Mouse (Mus musculus) common myeloid progenitor, adult 5-6 weeks (primary cell): Measurements from ENCODE around the gene Myo9a. TPM values are rescaled to one million over a fixed set of nuclear protein-coding genes. Genes with fewer than 3 reads are reported as not detected.
"Not testable (repeated sequence)": the region's sequence is repeated elsewhere in the genome, so short reads cannot be mapped to it uniquely, and the experiment has no call there.

Experiments used
- ATAC-seq: replicated peaks from 2 replicates; pipeline ENCODE4 v1.8.0; 2016; ENCODE audit warnings: low read depth, mild to moderate bottlenecking, moderate TSS enrichment, inconsistent platforms; ENCODE audit not compliant: poor library complexity, severe bottlenecking
- total RNA-seq: library from RNA; stranded (forward); fragments of 200-1000, 187-1606 nt; gene quantifications from 2 replicates; pipeline ENCODE4 v1.2.3, GENCODE M21; 2017

Gene Myo9a
- total RNA-seq, 1 experiment from 2014 or later: 19.3 TPM

GRCm38 (mm10) chr9:59749581-59750265, 973 bp upstream of the Myo9a start:
- ATAC-seq: no peak

- peak; percentile 69 for ATAC-seq
Measured at GRCm38 (mm10) chr9:59751066-59751581, 428 bp downstream of the Myo9a start.

GRCm38 (mm10) chr9:59751966-59752365, 1.3 kb downstream of the Myo9a start:
- ATAC-seq: no peak

- ATAC-seq: 0 out of 2 replicates have a peak, but pooled peaks have one; percentile 8
Measured at GRCm38 (mm10) chr9:59755199-59755598, 4.5 kb downstream of the Myo9a start.

GRCm38 (mm10) chr9:59757016-59757415, 6.3 kb downstream of the Myo9a start:
- ATAC-seq: not testable (repeated sequence)

GRCm38 (mm10) chr9:59760515-59760914, 9.8 kb downstream of the Myo9a start:
- ATAC-seq: 0 out of 2 replicates have a peak, but pooled peaks have one; percentile 36

GRCm38 (mm10) chr9:59766966-59767461, 16.3 kb downstream of the Myo9a start:
- ATAC-seq: not testable (repeated sequence)

- not testable (repeated sequence) for ATAC-seq
Measured at GRCm38 (mm10) chr9:59806046-59806774, 55.5 kb downstream of the Myo9a start.

- no peak for ATAC-seq
Measured at GRCm38 (mm10) chr9:59884551-59884950, 133.9 kb downstream of the Myo9a start.

- ATAC-seq: no peak
Measured at GRCm38 (mm10) chr9:59903382-59903781, 152.7 kb downstream of the Myo9a start.

- ATAC-seq: no peak
Measured at GRCm38 (mm10) chr9:59914761-59915160, 164.1 kb downstream of the Myo9a start.

GRCm38 (mm10) chr9:59930248-59930647, 179.6 kb downstream of the Myo9a start:
- ATAC-seq: no peak

GRCm38 (mm10) chr9:59935866-59936265, 185.2 kb downstream of the Myo9a start:
- ATAC-seq: not testable (repeated sequence)

GRCm38 (mm10) chr9:59938529-59938928, 187.8 kb downstream of the Myo9a start:
- ATAC-seq: no peak

GRCm38 (mm10) chr9:59939691-59940090, 189.0 kb downstream of the Myo9a start:
- ATAC-seq: no peak

GRCm38 (mm10) chr9:59940913-59941884, 190.5 kb downstream of the Myo9a start:
- 0 out of 2 replicates have a peak, but pooled peaks have one; percentile 15 for ATAC-seq

- ATAC-seq: no peak
Measured at GRCm38 (mm10) chr9:59941885-59942350, 191.2 kb downstream of the Myo9a start.

GRCm38 (mm10) chr9:59942501-59943085, 191.9 kb downstream of the Myo9a start:
- ATAC-seq: no peak

GRCm38 (mm10) chr9:59943826-59944225, 193.1 kb downstream of the Myo9a start:
- ATAC-seq: no peak
